Mouse (Mus musculus) G1E (cell line): ENCODE measurements around the gene Map3k7cl.

Experiments
- CTCF ChIP-seq: IDR thresholded peaks from 2 replicates; pipeline ENCODE4 v1.5.1; 2012; ENCODE audit warnings: low read depth, low read length, inconsistent platforms, mixed read lengths
- GATA1 ChIP-seq: IDR thresholded peaks from 2 replicates; pipeline ENCODE4 v1.6.1; 2012; ENCODE audit warnings: borderline replicate concordance, low read length, inconsistent platforms, mixed read lengths
- POLR2AphosphoS5 ChIP-seq: IDR thresholded peaks from 2 replicates; pipeline ENCODE4 v1.6.1; 2012; ENCODE audit warnings: low read depth, low read length, inconsistent platforms; ENCODE audit not compliant: insufficient replicate concordance
- TAL1 ChIP-seq: conservative IDR thresholded peaks from 2 replicates; pipeline ENCODE4 v1.6.1; 2012; ENCODE audit warnings: low read depth, low read length, inconsistent platforms, mixed read lengths

DNA sequence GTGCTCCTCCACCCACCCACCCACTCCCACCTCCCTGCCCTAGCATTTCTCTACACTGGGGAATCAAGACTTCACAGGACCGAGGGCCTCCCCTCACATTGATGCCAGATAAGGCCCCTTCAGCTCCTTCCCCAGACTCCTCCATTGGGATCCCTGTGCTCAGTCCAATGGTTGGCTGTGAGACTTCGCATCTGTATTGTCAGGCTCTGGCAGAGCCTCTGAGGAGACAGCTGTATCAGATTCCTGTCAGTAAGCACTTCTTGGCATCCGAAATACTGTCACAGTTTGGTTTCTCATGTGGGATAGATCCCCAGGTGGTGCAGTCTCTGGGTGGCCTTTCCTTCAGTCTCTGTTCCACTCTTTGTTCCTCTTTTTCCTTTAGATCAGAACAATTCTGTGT, 68.1 kb downstream of the Map3k7cl start:
- TF ChIP-seq CTCF (no peak), POLR2AphosphoS5 (no peak), TAL1 (no peak), GATA1 (no peak)
